Mouse (Mus musculus): ENCODE data around the gene Dnaja4. TPM values are rescaled to one million over a fixed set of nuclear protein-coding genes. Genes with fewer than 3 reads are reported as not detected.
A peak's percentile ranks its signal among the peaks of the same experiment; 100 is the strongest.

Dnaja4 gene
- polyA plus RNA-seq, 1 experiment from 2014 or later, result 3.0 TPM

GRCm38 (mm10) chr9:54702581-54702980, 3.9 kb downstream of the Dnaja4 start:
- H3K27me3 ChIP-seq, result peaks cover 37% of the 10 kb centered on the region
- no peak overlapping the region for H3K27ac ChIP-seq
- no peaks in the 10 kb centered on the region for H3K36me3 ChIP-seq (ENCODE audit: poor library complexity, severe bottlenecking)
- no peak overlapping the region for H3K4me3 ChIP-seq
- H3K4me1 ChIP-seq, result peaks cover 22% of the 10 kb centered on the region; the same call in 1 of the 2 replicates
- H3K4me2 ChIP-seq, result no peak overlapping the region
- no peak overlapping the region for H3K9ac ChIP-seq
- H3K9me3 ChIP-seq (replicated peaks), result no peaks in the 10 kb centered on the region
- no peak for ATAC-seq
- WGBS, result 83% methylated on average over 2 of the region's 2 CpGs

GRCm38 (mm10) chr9:54704361-54704760, 5.7 kb downstream of the Dnaja4 start:
- no peak overlapping the region for H3K27ac ChIP-seq
- no peaks in the 10 kb centered on the region for H3K9me3 ChIP-seq (replicated peaks)
- no peak overlapping the region for H3K4me2 ChIP-seq
- no peak overlapping the region for H3K9ac ChIP-seq
- ATAC-seq, result no peak
- 84% methylated on average over 5 of the region's 5 CpGs for WGBS
- H3K4me1 ChIP-seq, result peaks cover 24% of the 10 kb centered on the region; the same call in 1 of the 2 replicates
- H3K36me3 ChIP-seq (ENCODE audit: poor library complexity, severe bottlenecking), result no peaks in the 10 kb centered on the region
- peaks cover 23% of the 10 kb centered on the region for H3K27me3 ChIP-seq
- H3K4me3 ChIP-seq, result no peak overlapping the region

GRCm38 (mm10) chr9:54705561-54705960, 6.9 kb downstream of the Dnaja4 start:
- Histone ChIP-seq H3K27me3 (peaks cover 14% of the 10 kb centered on the region), H3K4me1 (peaks cover 18% of the 10 kb centered on the region; the same call in 1 of the 2 replicates)

GRCm38 (mm10) chr9:54707288-54707999, 8.8 kb downstream of the Dnaja4 start:
- peak overlapping the region; percentile 22; the same call in 1 of the 2 replicates for H3K27ac ChIP-seq
- H3K4me3 ChIP-seq, result no peak overlapping the region

More at GRCm38 (mm10) chr9:54705561-54705960, 6.9 kb downstream of the Dnaja4 start:
- no peak overlapping the region for H3K4me2 ChIP-seq
- no peaks in the 10 kb centered on the region for H3K9me3 ChIP-seq (replicated peaks)
- H3K36me3 ChIP-seq (ENCODE audit: poor library complexity, severe bottlenecking), result peaks cover 6% of the 10 kb centered on the region; the same call in 1 of the 2 replicates
- H3K9ac ChIP-seq, result no peak overlapping the region
- H3K4me3 ChIP-seq, result no peak overlapping the region
- 65% methylated on average over 1 of the region's 1 CpGs for WGBS
- no peak for ATAC-seq
- H3K27ac ChIP-seq, result no peak overlapping the region

GRCm38 (mm10) chr9:54708085-54708484, 9.4 kb downstream of the Dnaja4 start:
- ATAC-seq, result no peak
- H3K27ac ChIP-seq, result peak overlapping the region; percentile 22; the same call in 1 of the 2 replicates
- 89% methylated on average over 5 of the region's 5 CpGs for WGBS

More at GRCm38 (mm10) chr9:54707288-54707999, 8.8 kb downstream of the Dnaja4 start:
- Histone ChIP-seq H3K9ac (no peak overlapping the region), H3K27me3 (no peaks in the 10 kb centered on the region), H3K4me2 (no peak overlapping the region), H3K9me3 (replicated peaks) (no peaks in the 10 kb centered on the region), H3K36me3 (ENCODE audit: poor library complexity, severe bottlenecking) (peaks cover 20% of the 10 kb centered on the region), H3K4me1 (peaks cover 18% of the 10 kb centered on the region; the same call in 1 of the 2 replicates)
- WGBS, result 29% methylated on average over 8 of the region's 8 CpGs
- peak; percentile 77 for ATAC-seq

GRCm38 (mm10) chr9:54715776-54716175, 17.1 kb downstream of the Dnaja4 start:
- Histone ChIP-seq H3K4me1 (no peaks in the 10 kb centered on the region), H3K4me3 (no peak overlapping the region), H3K9me3 (replicated peaks) (no peaks in the 10 kb centered on the region), H3K36me3 (ENCODE audit: poor library complexity, severe bottlenecking) (peaks cover 91% of the 10 kb centered on the region), H3K9ac (no peak overlapping the region), H3K4me2 (no peak overlapping the region), H3K27ac (no peak overlapping the region), H3K27me3 (no peaks in the 10 kb centered on the region)
- ATAC-seq, result no peak
- 93% methylated on average over 3 of the region's 3 CpGs for WGBS

More at GRCm38 (mm10) chr9:54708085-54708484, 9.4 kb downstream of the Dnaja4 start:
- H3K4me2 ChIP-seq, result no peak overlapping the region
- no peak overlapping the region for H3K4me3 ChIP-seq
- H3K36me3 ChIP-seq (ENCODE audit: poor library complexity, severe bottlenecking), result peaks cover 26% of the 10 kb centered on the region
- no peaks in the 10 kb centered on the region for H3K27me3 ChIP-seq
- H3K4me1 ChIP-seq, result peaks cover 18% of the 10 kb centered on the region; the same call in 1 of the 2 replicates
- no peaks in the 10 kb centered on the region for H3K9me3 ChIP-seq (replicated peaks)
- no peak overlapping the region for H3K9ac ChIP-seq

- H3K9ac ChIP-seq, result no peak overlapping the region
- H3K4me2 ChIP-seq, result no peak overlapping the region
- no peak for ATAC-seq
- no peak overlapping the region for H3K27ac ChIP-seq
- H3K4me3 ChIP-seq, result no peak overlapping the region
- 73% methylated on average over 3 of the region's 3 CpGs for WGBS
- no peaks in the 10 kb centered on the region for H3K4me1 ChIP-seq
- no peaks in the 10 kb centered on the region for H3K27me3 ChIP-seq
- H3K36me3 ChIP-seq (ENCODE audit: poor library complexity, severe bottlenecking), result peaks cover 93% of the 10 kb centered on the region
- no peaks in the 10 kb centered on the region for H3K9me3 ChIP-seq (replicated peaks)
Observed at GRCm38 (mm10) chr9:54717527-54717926, 18.9 kb downstream of the Dnaja4 start.

GRCm38 (mm10) chr9:54722156-54722555, 23.5 kb downstream of the Dnaja4 start:
- 78% methylated on average over 7 of the region's 7 CpGs for WGBS
- H3K27me3 ChIP-seq, result no peaks in the 10 kb centered on the region
- H3K9me3 ChIP-seq (replicated peaks), result no peaks in the 10 kb centered on the region
- H3K36me3 ChIP-seq (ENCODE audit: poor library complexity, severe bottlenecking), result peaks cover 88% of the 10 kb centered on the region
- no peak overlapping the region for H3K9ac ChIP-seq
- H3K4me2 ChIP-seq, result no peak overlapping the region
- H3K4me1 ChIP-seq, result no peaks in the 10 kb centered on the region
- no peak overlapping the region for H3K27ac ChIP-seq
- ATAC-seq, result no peak
- no peak overlapping the region for H3K4me3 ChIP-seq

GRCm38 (mm10) chr9:54722596-54722995, 23.9 kb downstream of the Dnaja4 start:
- Histone ChIP-seq H3K4me1 (no peaks in the 10 kb centered on the region), H3K4me3 (no peak overlapping the region), H3K27ac (no peak overlapping the region), H3K9me3 (replicated peaks) (no peaks in the 10 kb centered on the region), H3K9ac (no peak overlapping the region), H3K4me2 (no peak overlapping the region), H3K36me3 (ENCODE audit: poor library complexity, severe bottlenecking) (peaks cover 88% of the 10 kb centered on the region), H3K27me3 (no peaks in the 10 kb centered on the region)
- 98% methylated on average over 4 of the region's 4 CpGs for WGBS
- ATAC-seq, result no peak

- Histone ChIP-seq H3K4me3 (no peak overlapping the region), H3K4me1 (no peaks in the 10 kb centered on the region), H3K9ac (no peak overlapping the region), H3K9me3 (replicated peaks) (no peaks in the 10 kb centered on the region), H3K4me2 (no peak overlapping the region), H3K27me3 (no peaks in the 10 kb centered on the region), H3K27ac (no peak overlapping the region), H3K36me3 (ENCODE audit: poor library complexity, severe bottlenecking) (peaks cover 82% of the 10 kb centered on the region)
- 81% methylated on average over 5 of the region's 5 CpGs for WGBS
- no peak for ATAC-seq
Observed at GRCm38 (mm10) chr9:54726315-54726714, 27.6 kb downstream of the Dnaja4 start.

GRCm38 (mm10) chr9:54732122-54732521, 33.4 kb downstream of the Dnaja4 start:
- WGBS, result 83% methylated on average over 2 of the region's 2 CpGs
- no peak overlapping the region for H3K4me2 ChIP-seq
- peaks cover 20% of the 10 kb centered on the region for H3K4me1 ChIP-seq
- no peak overlapping the region for H3K4me3 ChIP-seq
- H3K9me3 ChIP-seq (replicated peaks), result no peaks in the 10 kb centered on the region
- peaks cover 28% of the 10 kb centered on the region for H3K36me3 ChIP-seq (ENCODE audit: poor library complexity, severe bottlenecking)
- no peak overlapping the region for H3K27ac ChIP-seq
- H3K9ac ChIP-seq, result no peak overlapping the region
- ATAC-seq, result no peak
- no peaks in the 10 kb centered on the region for H3K27me3 ChIP-seq

- peaks cover 9% of the 10 kb centered on the region for H3K36me3 ChIP-seq (ENCODE audit: poor library complexity, severe bottlenecking)
- WGBS, result 2% methylated on average over 32 of the region's 32 CpGs
- no peaks in the 10 kb centered on the region for H3K9me3 ChIP-seq (replicated peaks)
- no peaks in the 10 kb centered on the region for H3K27me3 ChIP-seq
- ATAC-seq, result peak; percentile 97
- peak within 1 kb of the TSS; percentile 76 for H3K4me2 ChIP-seq
- H3K27ac ChIP-seq, result peak within 1 kb of the TSS; percentile 45
- H3K4me3 ChIP-seq, result peak within 1 kb of the TSS; percentile 80
- H3K4me1 ChIP-seq, result peaks cover 20% of the 10 kb centered on the region
- peak within 1 kb of the TSS; percentile 79 for H3K9ac ChIP-seq
Observed at GRCm38 (mm10) chr9:54733921-54734638, 35.4 kb downstream of the Dnaja4 start, which contains the start of gene Wdr61. Gene Wdr61, minus strand, starts transcription at chr9:54734519.
